Mouse (Mus musculus) gastrocnemius, postnatal 25 days (tissue): ENCODE measurements around the gene Rpl13a. TPM values are rescaled to one million over a fixed set of nuclear protein-coding genes. Genes with fewer than 3 reads are reported as not detected.
"Not testable (repeated sequence)": the region's sequence is repeated elsewhere in the genome, so short reads cannot be mapped to it uniquely, and the experiment has no call there.

Source experiments
- DNase-seq: peaks from one replicate; pipeline ENCODE4 v3.0.0; 2022
- total RNA-seq, 2 experiments: library from RNA; stranded (reverse); gene quantifications; 1 replicate in 1 of 2; 2 replicates in 1 of 2; pipeline ENCODE4 v1.2.3; 2021

Rpl13a gene
- total RNA-seq, 2 experiments from 2014 or later = 520 to 561 TPM

DNA sequence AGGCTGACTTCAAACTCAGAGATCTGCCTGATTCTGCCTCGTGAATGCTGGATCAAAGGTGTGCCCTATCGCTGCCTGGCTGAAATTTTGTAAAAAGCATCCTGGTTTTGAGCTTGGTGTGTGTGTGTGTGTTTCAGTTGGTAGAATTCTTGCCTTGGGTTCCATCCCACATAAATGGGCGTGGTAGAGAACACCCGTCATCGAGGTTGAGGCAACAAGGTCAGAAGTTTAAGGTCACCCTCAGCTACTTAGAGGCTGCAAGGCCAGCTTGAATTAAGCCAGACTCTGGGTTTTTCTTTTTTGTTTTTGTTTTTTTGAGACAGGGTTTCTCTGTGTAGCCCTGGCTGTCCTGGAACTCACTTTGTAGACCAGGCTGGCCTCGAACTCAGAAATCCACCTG, 10.2 kb downstream of the Rpl13a start:
- no peak for DNase-seq

DNA sequence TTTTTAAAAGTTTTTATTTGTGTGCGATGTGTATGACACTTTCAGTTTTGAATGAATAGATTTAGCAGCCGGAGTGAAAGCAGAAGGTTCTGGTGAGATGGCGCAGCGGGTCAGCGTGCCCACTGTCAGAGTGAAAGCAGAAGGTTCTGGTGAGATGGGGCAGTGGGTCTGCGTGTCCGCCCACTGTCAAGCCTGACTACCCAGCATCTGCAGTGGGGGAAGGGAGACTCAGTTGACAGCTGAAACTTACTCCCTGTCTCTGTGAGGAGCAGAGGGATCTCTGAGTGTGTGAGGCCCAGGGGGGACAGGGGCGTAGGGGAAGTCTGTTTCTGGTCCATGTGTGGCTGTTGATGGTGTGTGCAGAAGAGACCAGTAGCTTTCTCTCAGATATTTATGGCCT, 11.0 kb downstream of the Rpl13a start:
- no peak for DNase-seq

DNA sequence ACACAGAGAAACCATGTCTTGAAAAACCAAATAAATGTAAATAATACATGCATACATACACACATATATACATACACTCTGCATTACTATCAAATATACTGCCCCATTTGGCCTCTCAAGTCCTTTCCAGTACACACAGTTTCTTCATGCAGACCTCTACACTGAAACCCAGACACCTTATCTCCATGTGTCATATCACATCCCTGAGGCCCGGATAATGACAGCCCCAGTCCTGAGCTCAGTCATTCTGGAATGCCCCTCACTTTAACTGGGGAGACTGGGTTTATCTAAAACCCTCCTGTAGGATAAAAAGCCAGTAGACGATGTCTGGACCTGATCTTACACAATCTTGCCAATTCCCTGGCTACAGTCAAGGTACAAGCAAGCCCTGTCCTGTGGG, 15.1 kb downstream of the Rpl13a start:
- no peak for DNase-seq

DNA sequence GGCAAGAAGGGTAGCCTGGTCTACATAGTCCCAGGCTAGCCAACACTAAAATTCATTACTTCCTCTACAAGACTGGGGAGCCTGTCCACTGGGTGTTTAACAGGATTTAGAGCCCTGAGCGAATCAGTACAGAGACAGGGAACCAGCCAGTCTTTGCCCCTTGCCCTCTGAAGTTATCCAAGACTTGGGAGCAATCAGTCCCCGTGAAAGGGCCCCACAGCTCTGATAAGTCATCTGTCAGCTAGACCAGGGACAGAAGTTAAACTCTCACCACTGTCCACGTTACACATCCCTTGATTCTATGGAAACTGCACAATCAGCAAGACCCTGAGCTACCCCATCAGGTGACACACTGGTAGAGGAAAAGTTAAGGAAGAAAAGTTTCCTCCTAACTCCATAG, 16.0 kb downstream of the Rpl13a start:
- DNase-seq = no peak

DNA sequence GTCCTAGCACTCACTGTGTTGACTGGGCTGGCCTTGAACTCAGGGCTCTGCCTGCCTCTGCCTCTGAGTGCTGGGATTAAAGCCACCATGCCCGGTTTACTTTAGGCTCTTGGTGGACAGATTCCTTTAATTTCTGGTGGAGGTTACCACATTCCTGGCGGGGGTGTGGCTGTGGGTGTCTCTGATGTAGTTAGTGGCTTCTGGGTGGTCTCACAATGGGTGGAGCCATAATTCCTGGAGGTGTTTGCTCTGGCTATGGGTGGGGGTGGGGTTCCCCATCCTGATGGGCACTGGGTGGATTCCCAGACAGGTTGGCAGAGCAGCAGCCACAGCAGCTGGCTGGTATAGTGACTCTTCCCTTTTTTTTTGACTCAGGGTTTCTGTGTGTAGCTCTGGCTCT, 16.6 kb downstream of the Rpl13a start:
- DNase-seq = no peak

DNA sequence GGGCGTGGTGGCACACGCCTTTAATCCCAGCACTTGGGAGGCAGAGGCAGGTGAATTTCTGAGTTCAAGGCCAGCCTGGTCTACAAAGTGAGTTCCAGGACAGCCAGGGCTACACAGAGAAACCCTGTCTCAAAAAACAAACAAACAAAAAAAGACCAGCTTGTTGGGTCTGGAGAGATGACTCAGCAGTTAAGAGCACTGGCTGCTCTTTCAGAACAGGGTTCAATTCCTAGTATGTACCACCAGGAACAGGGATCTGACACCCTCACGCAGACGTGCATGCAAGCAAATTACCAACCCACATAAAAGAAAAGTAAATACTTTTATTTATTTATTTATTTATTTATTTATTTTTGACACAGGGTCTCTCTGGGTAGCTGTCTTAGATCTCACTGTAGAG, 18.5 kb downstream of the Rpl13a start:
- not testable (repeated sequence) for DNase-seq

DNA sequence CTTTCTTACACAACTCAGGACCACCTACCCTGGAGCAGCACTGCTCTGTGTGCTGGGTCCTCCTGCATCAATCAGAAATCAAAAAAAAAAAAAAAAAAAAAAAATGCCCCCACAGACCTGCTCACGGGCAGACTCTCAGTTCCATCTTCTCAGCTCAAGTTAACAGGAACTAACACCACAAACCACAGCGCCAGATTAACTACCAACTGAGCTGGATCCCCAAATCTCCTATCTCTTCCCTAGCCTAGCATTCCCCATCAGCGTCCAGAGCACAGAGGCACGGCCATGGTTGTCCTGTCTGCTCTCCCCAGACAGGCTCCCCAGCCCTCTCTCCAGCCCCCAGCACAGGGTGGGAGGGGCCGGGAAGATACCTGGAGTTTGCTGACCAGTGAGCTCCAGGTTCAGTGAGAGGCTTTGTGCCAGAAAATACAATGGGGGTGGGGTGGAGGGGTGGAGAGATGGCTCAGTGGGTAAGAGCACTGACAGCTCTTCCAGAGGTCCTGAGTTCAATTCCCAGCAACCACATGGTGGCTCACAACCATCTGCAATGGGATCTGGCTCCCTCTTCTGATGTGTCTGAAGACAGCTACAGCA, 21.4 kb downstream of the Rpl13a start:
- no peak for DNase-seq

DNA sequence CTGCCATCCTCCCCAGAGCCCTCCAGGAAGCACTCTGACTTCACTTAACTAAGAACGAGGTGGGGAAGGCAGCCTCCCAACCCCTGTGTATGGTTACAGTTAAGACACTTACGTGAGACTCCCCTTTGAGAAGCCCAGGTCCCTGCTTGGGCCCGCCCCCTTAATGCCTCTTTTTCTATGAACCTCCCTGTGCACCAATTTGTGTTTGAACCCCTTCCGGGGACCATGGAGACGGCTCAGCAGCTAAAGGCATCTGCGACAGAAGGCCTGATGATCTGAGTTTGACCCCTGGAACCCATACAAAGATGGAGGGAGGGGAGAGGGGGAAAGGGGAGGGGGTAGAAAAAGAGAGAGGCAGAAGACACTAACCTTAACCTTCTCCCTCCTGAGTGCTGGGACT, 22.1 kb downstream of the Rpl13a start:
- no peak for DNase-seq

DNA sequence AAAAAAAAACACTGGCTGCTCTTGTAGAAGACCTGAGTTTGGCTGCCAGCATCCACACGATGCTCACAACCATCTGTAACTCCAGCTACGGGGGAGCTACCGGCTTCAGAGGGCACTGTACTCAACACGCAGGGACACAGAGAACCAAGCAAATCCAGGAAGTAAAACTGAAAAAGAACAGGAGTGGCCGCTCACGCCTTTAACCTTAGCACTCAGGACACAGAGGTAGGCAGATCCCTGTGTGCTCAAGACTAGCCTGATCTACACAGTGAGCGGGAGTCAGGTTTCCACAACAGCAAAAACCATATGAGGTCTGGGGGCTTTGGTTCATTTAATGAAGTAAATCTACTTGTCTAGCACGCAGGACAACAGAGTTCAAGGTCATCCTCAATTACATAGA, 23.1 kb downstream of the Rpl13a start:
- DNase-seq = no peak

DNA sequence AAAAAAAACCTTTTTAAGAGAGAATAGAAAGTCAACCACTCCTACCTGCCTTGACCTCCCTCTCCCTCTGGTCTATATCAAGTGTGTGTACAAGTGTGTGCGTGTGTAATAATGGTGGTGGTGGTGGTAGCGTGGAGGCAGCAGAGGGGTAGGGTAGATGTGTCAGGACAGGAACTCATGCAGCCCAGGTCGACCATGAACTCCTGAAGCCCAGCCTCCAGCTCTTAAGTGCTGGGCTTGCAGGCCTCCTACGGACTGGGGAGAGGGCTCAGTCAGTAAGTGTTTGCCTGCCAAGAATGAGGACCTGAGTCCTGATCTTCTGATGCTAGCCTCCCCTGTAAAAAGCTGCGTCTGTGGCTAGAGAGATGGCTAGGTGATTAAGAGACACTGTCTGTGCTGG, 23.6 kb downstream of the Rpl13a start:
- DNase-seq = no peak

DNA sequence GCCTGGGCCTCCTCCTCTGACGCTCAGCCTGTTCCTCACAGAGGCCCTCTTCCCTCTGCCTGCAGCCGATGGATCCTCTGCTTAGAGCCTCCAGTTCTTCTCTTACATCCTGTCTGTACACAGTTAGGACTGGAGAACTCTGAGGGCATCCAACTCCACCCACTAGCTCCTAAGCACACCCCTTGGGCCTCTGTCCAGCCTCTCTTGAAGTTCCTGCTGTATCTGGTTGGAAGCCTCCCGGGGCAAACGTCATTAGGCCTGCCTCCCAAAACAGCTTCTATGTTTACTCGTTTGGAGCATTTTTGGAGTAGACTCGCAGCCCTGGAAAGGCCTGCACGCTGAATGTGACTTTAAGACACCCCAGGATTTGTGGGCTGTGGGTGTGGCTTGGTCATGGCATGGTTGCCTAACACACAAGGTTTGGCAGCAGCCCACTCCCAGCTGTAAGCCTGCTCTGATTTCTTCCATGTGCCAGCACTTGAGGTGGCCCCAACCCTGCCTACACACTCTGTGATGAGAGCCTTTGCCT, 24.8 kb downstream of the Rpl13a start, which contains the start of gene Fcgrt:
Gene Fcgrt, minus strand, starts transcription at position 200 of the 529 bp plus-strand sequence.
- peak; percentile 96 for DNase-seq

DNA sequence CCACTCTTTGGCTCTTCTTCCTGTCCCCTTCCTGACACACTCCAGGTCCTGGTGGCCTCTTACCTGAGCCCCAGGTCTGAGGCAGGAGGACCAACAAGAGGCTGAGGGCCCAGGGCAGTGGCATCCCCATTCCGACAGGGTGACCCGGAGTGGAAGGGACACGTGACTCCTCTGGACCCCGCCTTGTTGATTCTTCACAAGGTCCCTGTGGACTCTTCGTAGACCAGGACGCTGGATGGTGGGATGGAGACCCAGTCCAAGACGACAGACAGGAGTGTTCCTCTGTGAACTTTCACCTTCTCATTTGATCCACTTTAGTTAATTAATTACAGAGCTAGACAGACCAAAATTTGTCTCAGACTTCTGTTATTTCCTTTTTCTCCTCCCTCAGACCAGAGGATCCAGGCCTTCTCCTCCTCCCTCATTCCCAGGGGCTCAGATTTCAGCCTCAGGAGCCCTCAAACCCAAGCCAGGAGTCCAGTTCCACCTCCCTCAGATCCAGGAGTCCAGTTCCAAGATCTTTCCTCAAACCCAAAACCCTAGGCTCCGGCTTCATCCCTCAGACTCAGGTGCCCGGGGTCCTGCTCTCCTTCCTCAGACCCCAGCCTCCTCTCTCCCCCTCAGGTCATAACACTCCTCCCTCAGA, 25.5 kb downstream of the Rpl13a start:
- DNase-seq = no peak

DNA sequence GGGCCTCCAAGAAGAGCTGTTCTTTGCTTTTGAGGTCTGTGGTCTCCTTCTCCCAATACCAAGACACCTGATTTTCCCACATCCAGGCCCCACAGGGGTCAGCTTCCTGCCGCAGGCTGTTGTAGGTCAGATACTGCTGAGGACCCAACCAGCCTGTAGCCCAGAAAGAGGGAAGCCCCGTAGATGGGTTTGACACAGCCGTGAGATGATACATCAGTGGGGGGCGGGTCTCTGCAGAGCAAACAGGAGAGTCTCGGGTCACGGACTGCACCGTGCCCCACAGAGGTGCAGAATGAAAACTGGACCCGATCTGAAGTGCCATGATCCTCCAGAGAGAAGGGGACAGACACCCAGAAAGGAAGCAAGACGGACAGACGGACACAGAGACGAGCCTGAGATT, 26.1 kb downstream of the Rpl13a start:
- DNase-seq = no peak

DNA sequence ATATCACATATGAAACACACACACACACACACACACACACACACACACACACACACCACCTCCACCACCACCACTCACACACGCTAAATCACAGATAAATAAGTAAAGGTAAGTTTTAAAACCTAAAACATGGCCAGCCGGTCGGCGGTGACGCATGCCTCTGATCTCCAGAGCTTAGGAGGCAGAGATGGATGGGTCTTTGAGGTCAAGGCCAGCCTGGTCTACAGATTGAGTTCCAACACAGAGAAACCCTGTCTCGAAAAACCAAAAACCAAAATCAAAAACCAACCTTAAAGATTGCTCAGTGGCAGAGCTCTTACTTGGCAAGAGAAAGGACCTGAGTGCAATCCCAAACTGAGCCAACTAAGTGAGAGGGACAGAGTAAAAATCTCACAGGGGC, 28.5 kb downstream of the Rpl13a start:
- no peak for DNase-seq

DNA sequence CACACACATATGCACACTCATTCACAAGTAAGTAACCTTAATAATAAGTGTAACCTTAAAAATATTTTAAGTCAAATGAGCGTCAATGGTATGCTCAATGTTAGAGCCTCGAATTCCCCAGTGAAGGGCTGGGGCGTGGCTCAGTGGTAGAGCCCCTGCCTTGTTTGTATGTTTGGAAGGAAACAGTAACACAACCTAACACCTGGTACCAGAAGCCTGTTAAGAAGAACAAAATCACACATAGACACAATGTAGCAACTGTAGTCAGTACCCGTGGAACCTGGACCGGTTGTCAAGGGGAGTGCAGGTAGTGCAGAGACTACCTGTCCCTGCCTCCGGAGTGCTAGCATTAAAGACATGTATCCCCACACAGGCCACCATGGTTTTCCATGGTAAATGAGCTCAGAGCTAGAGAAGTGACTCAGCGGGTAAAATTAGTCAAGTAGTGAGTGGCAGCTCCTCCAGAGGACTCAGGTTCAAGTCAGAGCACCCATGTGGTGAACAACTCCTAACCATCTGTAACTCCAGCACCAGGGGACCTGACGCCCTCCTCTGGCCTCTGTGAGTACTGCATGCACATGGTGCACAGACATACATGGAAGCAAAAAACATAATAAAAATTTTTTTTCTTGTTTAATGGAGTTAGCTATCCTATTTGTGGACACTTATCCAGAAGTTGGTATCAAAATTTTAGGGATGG, 29.9 kb downstream of the Rpl13a start:
- DNase-seq = no peak

DNA sequence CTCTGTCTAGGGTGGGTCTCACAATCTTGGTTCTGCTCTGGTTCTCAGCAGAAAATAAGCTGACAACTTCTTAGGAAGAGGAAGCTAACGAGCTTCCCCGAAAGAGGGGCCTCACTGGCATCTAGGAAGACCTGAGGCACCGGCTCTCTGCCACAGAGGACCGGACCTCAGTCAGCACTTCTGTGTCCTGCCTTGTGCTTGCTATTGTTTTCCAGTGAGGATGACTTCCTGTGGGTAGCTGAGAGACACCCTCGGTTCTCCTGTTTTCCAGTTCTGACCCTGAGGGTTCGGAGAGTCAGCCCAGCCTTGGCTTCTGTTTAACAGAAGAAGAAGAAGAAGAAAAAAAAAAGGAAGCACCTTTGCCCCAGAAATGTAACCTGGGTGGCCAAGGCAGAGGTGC, 31.1 kb downstream of the Rpl13a start:
- DNase-seq = no peak

DNA sequence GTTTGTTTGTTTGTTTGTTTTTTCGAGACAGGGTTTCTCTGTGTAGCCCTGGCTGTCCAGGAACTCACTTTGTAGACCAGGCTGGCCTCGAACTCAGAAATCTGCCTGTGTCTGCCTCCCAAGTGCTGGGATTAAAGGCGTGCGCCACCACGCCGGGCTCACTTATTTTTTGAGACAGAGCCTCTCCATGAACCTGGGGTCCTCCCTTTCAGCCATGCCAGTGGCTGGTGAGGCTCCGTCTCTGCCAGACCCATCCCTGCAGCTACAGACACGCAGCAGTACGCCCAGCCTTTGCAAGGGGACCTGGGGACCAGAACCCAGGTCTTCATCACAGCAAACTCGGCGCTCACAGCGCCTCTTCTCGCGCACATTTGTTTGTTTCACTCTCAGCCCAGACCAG, 32.6 kb downstream of the Rpl13a start:
- DNase-seq = not testable (repeated sequence)

DNA sequence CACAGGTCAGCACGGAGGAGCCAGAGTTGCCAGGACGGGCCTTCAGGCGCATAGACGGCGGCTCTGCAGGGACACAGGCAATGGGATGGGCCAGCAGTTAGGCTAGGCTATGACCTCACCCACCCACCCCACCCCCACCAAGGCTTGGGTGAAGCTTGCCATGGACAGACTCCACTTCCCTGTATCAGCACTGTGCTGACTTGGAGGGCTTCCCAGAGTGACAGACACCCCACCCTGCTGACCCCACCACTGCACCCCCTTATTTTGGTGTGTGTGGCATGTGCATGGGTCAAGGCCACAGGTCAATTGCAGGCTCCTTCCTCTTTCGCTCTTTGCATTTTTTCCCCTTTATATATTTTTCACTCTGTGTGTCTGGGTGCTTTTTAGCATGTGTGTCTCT, 33.2 kb downstream of the Rpl13a start:
- peak; percentile 49 for DNase-seq

DNA sequence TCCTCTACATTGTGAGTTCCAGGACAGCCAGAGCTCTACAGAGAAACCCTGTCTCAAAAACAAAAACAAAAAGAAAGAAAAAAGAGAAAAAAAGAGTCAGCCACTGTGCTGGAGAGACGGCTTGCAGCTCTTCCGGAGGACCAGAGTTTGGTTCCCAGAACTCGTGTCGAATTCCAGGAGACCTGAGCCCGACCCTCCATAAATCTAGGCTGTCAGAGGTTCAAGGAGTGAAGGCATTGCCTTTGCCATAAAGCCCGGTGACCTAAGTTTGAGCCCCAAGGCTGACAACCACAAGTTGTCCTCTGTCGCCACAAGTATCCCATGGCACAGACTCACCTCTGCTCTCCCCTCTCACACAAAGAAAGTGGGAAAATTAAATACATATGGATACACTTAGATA, 34.4 kb downstream of the Rpl13a start:
- no peak for DNase-seq

DNA sequence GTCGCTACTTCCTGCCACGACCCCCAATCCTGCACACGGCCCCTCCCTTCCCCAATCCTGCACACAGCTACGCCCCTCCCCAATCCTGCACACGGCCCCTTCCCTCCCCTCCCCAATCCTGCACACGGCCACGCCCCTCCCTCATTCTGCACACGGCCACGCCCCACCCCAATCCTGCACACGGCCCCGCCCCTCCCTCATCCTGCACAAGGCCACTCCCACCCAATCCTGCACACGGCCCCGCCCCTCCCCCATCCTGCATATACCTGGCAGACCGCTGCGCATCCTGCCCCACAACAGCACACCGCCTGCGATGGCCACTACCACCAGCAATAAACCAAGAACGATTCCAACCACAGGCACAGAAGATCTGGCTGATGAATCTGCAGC, 35.0 kb downstream of the Rpl13a start:
- DNase-seq = no peak

DNA sequence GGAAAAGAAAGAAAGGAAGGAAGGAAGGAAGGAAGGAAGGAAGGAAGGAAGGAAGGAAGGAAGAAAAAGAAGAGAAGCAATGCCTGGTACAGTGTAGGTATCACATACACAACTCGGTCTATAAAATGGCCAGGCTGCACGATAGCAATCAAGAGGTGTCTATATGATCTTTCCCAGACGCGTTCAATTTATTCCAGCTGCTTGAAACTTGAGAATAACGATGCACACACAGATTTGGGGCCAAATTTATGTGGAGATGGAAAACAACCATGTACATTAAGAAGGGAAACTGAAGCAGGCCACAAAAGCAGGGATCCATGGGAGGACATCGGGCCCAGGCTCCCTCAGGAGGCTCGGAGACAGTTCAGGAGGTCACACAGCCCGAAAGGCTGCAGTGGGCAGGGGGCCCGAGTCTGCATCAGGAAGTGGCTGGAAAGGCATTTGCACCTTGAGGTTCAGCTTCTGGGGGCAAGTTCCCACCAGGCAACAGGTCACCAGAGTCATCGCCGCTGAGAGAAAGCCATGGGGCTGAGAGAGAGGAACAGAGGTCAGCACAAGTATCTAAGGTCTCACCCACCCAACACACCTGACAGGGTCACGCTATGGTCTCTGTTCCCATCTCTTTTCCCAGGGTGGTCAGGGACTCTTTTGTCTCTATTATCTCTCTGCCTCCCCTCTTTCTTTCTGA, 35.6 kb downstream of the Rpl13a start:
- DNase-seq = no peak

DNA sequence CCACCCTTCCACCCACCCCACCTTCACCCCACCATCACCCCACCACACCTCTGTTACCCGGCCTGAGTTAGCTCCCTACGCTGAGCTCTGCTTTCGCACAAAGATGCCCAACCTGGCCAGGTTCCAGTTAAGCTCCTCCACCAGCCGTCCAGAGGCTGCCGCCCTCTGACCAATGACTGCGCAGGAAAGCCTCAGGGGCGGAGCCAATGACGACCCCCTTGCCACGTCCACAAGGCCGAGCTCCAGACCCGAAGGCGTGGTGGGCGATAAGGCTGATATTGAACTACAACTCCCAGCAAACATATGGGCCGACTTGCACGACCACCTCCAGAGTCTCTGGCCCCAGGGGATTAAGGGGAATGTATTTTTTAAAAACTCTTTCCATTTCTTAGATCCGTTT, 36.5 kb downstream of the Rpl13a start, which contains the start of gene Rcn3:
Gene Rcn3, minus strand, starts transcription at position 174 of the 400 bp plus-strand sequence.
- peak; percentile 88 for DNase-seq
